Mouse (Mus musculus) frontal cortex, postnatal 36 days (tissue): Measurements from ENCODE around the gene Smgc.
"Not testable (repeated sequence)": the region's sequence is repeated elsewhere in the genome, so short reads cannot be mapped to it uniquely, and the experiment has no call there.

Experiments used
- DNase-seq, 2 experiments: peaks; one replicate each; pipeline ENCODE4 v3.0.0; 2022; ENCODE audit warnings: low spot score in 2 of 2

The Smgc gene

GRCm38 (mm10) chr15:91837965-91838364 lies at the start of gene Smgc:
Gene Smgc, plus strand, starts transcription at chr15:91838265.
- DNase-seq, result no peak

GRCm38 (mm10) chr15:91788338-91788737 lies 49.7 kb upstream of the Smgc start:
- no peak for DNase-seq

DNA sequence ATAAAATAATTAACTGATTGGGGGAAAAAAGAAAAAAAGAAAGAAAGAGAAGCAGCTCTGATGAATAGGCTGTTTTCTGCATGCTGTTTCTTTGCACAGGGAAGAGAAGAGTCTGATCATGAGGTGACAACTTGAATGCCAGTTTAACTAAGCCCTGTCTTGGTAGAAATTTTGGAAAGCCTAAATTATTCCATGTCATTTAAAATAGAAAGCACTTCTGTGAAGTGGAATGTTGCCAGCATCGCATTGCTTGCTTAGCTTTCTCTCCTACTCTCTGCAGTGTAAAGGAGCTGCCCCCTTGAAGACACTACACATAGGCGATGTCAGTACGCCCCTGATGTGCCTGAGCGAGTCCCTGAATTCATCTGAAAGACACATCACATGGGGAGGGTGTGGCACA lies 31.6 kb upstream of the Smgc start:
- peak; percentile 9 to 52 for DNase-seq

DNA sequence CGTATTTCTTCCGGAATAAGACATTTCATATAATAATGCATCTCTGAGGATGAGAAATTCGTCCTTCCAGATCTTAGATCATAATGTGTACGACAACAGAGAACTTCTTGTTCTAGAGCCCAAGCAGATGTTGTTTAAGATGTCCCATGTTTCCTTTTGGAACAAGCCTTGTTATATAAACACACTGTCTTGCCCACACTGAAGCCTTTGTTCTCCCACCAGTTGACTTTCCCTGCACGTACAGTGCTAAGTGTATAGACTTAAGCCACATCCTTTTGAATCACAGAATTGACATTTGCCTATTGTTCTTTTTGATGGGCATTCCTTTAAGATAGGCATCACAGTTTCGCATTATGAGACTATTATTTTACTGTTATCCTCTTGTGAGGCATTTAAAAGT lies 2.7 kb upstream of the Smgc start:
- DNase-seq, result no peak

GRCm38 (mm10) chr15:91864130-91864529 lies 26.1 kb downstream of the Smgc start:
- not testable (repeated sequence) for DNase-seq

DNA sequence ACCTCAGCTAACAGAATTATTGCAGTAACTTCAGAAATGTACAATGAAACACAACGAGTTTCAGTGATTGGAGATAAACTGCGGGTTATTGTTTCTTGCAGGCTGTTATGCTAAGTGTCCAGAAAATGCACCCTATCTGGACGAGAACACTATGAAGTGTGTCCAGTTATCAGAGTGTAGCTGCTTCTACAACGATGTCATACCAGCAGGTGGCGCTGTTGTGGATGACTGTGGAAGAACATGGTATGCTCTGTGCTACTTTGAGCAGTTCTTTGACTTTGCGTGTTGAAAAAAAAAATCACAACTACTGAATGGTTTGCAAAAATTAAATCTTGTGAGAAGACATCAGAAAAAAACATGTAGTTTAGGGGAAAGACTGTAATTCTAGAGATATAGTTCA lies 62.2 kb downstream of the Smgc start:
- peak in 1 of 2 experiments; percentile 3 for DNase-seq

GRCm38 (mm10) chr15:91907046-91907445 lies 69.0 kb downstream of the Smgc start:
- DNase-seq, result peak; percentile 19 to 25
